Mouse (Mus musculus): ENCODE measurements around the gene Ctsw. TPM values are rescaled to one million over a fixed set of nuclear protein-coding genes. Genes with fewer than 3 reads are reported as not detected.
A peak's percentile ranks its signal among the peaks of the same experiment; 100 is the strongest.

Gene Ctsw
- polyA plus RNA-seq (2016; fragmentation: Nextera tagmentation; extraction: Ambion mirVana) = 1.7 and 2.7 TPM in 2 replicates

- H3K27ac ChIP-seq (replicated peaks) = no peak within 1 kb of the TSS
- peaks cover 10% of the 10 kb centered on the region for H3K4me1 ChIP-seq
- H3K27me3 ChIP-seq (ENCODE audit: low read depth, poor library complexity, severe bottlenecking) = no peaks in the 10 kb centered on the region
- DNase-seq (ENCODE audit: low spot score) = no peak
- WGBS = 54% methylated on average over 5 of the region's 5 CpGs
- no peak within 1 kb of the TSS for H3K4me3 ChIP-seq
- H3K36me3 ChIP-seq = peaks cover 43% of the 10 kb centered on the region
- no peaks in the 10 kb centered on the region for H3K9me3 ChIP-seq (replicated peaks)
Measured at GRCm38 (mm10) chr19:5468374-5468773, at the start of gene Ctsw. Gene Ctsw, minus strand, starts transcription at chr19:5468507.

DNA sequence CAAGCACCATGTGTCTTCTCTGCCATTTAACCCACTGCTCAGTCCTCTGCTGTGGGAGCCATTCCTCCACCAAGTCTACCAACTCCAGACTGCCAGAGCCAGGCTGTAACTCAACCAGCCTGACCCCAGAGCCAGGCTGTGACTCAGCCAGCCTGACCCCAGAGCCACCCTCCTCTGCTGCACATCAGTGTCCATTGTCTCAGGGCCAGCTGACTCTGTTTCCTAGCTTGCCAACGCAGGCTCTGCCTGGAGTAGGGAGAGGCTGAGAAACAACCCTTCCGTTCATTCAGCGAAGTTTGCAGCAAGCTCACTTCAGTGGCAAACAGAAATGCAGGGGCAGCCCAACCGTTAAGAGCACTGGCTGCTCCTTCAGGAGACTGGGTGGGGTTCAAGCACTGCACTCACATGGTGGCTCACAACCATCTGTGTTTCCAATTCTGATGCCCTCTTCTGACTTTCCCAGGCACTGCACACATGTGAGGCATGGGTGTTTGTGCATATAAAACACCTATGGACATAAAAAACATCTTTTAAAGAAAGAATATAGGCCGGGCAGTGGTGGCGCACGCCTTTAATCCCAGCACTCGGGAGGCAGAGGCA is 48.7 kb upstream of the Ctsw start:
- H3K27me3 ChIP-seq (ENCODE audit: low read depth, poor library complexity, severe bottlenecking) = no peaks in the 10 kb centered on the region
- no peak overlapping the region for H3K27ac ChIP-seq (replicated peaks)
- peaks cover 4% of the 10 kb centered on the region; the same call in 1 of the 2 replicates for H3K4me1 ChIP-seq
- no peak for DNase-seq (ENCODE audit: low spot score)
- no peaks in the 10 kb centered on the region for H3K9me3 ChIP-seq (replicated peaks)
- H3K36me3 ChIP-seq = no peaks in the 10 kb centered on the region
- WGBS = 82% methylated on average over 8 of the region's 8 CpGs
- no peak overlapping the region for H3K4me3 ChIP-seq

DNA sequence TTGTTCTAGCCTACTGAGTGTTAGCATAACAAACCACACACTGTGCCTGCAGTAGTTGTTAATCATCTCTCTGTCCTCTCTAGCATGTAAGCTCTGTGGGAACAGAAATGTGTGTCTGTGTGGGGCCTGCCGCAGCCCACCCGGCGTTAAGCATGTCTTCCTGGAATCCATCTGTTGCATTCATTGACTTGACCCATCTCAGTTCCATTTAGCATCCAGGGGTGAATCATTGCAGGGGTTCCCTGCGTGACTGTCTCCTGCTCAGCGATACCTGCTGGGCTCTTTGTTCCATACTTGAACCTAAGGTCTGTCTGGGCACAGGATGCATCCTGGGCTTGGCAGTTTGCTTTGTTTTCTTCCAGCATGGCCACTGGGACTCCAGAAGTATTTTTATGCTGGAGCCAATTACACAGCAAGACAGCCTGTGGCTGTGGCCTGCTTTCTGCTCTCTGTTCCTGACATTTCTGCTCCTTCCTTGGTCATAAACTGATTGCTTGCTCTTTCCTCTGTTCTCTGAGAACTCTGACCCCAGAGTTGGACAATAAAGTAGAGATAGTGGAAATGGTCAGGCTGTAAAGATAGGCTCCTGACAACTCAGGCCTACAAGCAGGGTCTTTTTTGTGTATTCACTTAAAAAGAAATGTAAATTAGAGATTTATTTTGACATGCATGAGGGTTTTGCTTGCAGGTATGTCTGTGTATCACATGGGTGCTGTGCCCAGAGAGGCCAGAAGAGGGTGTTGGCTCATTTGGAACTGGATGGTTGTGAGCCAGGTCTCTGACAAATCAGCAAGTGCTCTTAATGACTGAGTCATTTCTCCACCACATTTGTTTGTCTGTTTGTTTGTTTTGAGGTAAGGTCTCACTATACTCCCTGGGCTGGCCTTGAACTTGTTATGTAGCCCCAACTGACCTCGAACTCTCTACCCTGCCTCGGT is 47.8 kb upstream of the Ctsw start:
- H3K27ac ChIP-seq (replicated peaks) = no peak overlapping the region
- no peak overlapping the region for H3K4me3 ChIP-seq
- peaks cover 6% of the 10 kb centered on the region; the same call in 1 of the 2 replicates for H3K27me3 ChIP-seq (ENCODE audit: low read depth, poor library complexity, severe bottlenecking)
- no peaks in the 10 kb centered on the region for H3K9me3 ChIP-seq (replicated peaks)
- WGBS = 82% methylated on average over 7 of the region's 7 CpGs
- peaks cover 7% of the 10 kb centered on the region for H3K4me1 ChIP-seq
- no peaks in the 10 kb centered on the region for H3K36me3 ChIP-seq
- DNase-seq (ENCODE audit: low spot score) = no peak

GRCm38 (mm10) chr19:5513005-5513349 is 44.7 kb upstream of the Ctsw start:
- H3K9me3 ChIP-seq (replicated peaks) = peaks cover 10% of the 10 kb centered on the region; the same call in 1 of the 2 replicates
- no peak for DNase-seq (ENCODE audit: low spot score)

GRCm38 (mm10) chr19:5512091-5513004 is 44.0 kb upstream of the Ctsw start:
- peaks cover 7% of the 10 kb centered on the region; the same call in 1 of the 2 replicates for H3K27me3 ChIP-seq (ENCODE audit: low read depth, poor library complexity, severe bottlenecking)
- DNase-seq (ENCODE audit: low spot score) = no peak
- peaks cover 26% of the 10 kb centered on the region for H3K4me1 ChIP-seq
- no peak overlapping the region for H3K27ac ChIP-seq (replicated peaks)
- H3K4me3 ChIP-seq = no peak overlapping the region
- 87% methylated on average over 12 of the region's 12 CpGs for WGBS
- H3K9me3 ChIP-seq (replicated peaks) = peaks cover 11% of the 10 kb centered on the region; the same call in 1 of the 2 replicates
- H3K36me3 ChIP-seq = no peaks in the 10 kb centered on the region

More at GRCm38 (mm10) chr19:5513005-5513349, 44.7 kb upstream of the Ctsw start:
- H3K4me3 ChIP-seq = no peak overlapping the region
- 85% methylated on average over 3 of the region's 3 CpGs for WGBS
- no peaks in the 10 kb centered on the region for H3K36me3 ChIP-seq
- peaks cover 7% of the 10 kb centered on the region; the same call in 1 of the 2 replicates for H3K27me3 ChIP-seq (ENCODE audit: low read depth, poor library complexity, severe bottlenecking)
- H3K27ac ChIP-seq (replicated peaks) = no peak overlapping the region
- H3K4me1 ChIP-seq = peaks cover 26% of the 10 kb centered on the region

DNA sequence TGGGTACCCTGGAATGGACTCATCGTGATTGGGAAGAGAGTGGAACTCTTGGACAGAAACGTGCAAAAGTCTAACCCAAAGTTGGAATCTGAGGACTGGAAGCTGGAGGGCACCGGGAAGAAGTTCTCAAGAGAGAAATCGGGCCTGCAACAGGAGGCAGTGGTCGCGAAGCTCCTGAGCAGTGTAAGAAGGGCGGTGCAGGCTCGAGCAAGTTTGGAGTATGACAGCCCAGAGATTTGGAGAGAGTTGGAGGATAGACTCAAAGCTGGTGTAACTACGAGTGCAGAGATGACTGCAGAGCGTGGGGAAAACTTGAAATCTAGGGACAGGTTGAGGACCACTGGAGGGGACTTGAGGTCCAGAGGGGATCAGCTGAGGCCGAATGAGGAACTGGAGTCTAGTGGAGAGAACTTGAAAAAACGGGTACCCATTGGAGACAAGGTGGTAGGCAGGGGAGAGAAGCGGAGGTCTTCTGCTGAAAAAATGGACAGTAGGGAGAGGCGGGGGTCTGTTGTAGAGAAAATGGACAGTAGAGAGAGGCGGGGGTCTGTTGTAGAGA is 42.8 kb upstream of the Ctsw start:
- no peaks in the 10 kb centered on the region for H3K36me3 ChIP-seq
- WGBS = 46% methylated on average over 15 of the region's 15 CpGs
- peak overlapping the region; percentile 60 for H3K4me3 ChIP-seq
- peaks cover 7% of the 10 kb centered on the region; the same call in 1 of the 2 replicates for H3K27me3 ChIP-seq (ENCODE audit: low read depth, poor library complexity, severe bottlenecking)
- peaks cover 11% of the 10 kb centered on the region; the same call in 1 of the 2 replicates for H3K9me3 ChIP-seq (replicated peaks)
- H3K27ac ChIP-seq (replicated peaks) = peak overlapping the region; percentile 87
- peaks cover 26% of the 10 kb centered on the region for H3K4me1 ChIP-seq
- no peak for DNase-seq (ENCODE audit: low spot score)

DNA sequence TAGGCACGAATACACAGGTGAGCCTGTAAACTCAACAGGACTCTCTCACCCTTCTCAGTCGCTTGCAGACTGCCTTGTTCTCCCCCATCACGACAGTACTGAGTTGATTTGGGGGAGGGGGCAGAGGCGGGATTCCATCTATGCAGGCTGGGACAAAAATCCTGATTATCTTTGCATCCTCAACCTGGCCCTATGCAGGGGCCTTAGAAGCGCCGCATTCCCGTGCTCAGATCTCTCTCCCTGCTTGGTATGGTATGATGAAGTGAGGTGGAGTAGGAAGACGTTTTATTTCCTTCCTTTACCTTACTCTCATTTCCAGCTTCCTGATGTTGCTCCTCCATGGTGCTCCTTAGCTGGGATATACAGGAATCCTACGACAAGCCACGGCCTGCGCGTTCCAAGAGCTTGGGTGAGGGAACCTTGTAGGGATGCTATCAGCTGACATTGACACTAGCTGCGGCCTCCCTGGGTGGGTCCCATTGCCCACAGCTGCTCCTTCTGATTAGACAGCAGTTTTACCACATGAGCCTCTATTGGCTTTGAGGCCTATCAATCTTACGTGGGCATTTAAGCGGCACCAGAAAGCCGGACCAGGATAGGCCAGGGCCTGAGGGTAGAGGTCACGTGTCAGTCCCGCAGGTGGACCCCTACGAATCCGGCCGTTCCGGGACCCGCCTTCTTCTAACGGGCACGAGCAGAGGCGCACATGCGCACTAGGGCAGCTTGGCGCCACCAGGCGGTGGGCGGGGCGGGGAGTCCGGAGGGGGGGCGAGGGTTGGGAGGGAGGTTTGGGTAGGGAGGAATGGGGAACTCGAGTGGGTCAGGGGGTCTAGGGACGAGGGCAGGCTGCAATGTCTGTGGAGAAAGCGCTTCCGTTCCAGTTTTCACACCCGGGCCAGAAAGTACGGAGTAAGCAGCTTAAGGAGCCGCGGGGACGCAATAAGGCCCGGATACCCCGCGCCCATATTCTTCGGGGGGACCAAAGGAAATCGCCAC is 42.0 kb upstream of the Ctsw start, which contains the start of gene Snx32:
Gene Snx32, minus strand, starts transcription at position 508 of the 996 bp plus-strand sequence.
- peaks cover 7% of the 10 kb centered on the region; the same call in 1 of the 2 replicates for H3K27me3 ChIP-seq (ENCODE audit: low read depth, poor library complexity, severe bottlenecking)
- peak within 1 kb of the TSS; percentile 87 for H3K27ac ChIP-seq (replicated peaks)
- H3K4me3 ChIP-seq = peak within 1 kb of the TSS; percentile 60
- peaks cover 22% of the 10 kb centered on the region for H3K4me1 ChIP-seq
- no peaks in the 10 kb centered on the region for H3K36me3 ChIP-seq
- WGBS = 3% methylated on average over 47 of the region's 47 CpGs
- peaks cover 11% of the 10 kb centered on the region; the same call in 1 of the 2 replicates for H3K9me3 ChIP-seq (replicated peaks)
- peak; percentile 94 for DNase-seq (ENCODE audit: low spot score)

DNA sequence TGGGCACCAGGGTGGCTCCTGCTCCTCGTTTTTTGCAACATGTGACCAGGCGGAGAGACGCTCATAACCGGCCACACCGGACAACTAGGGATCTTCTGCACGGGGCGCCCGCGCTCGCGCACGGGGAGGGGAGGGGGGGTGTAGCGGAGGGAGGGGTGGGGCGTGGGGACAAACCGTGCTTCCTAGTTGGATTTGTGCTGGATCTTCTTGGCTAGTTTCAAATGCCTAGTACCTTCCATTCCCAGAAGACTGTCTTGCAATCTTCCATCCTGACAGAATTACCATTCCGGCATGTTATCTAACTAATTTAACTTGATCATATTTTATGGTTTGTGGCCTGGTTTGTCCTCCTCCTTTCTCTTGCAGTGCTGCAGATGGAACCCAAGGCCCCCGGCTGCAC is 35.4 kb upstream of the Ctsw start, which contains the start of gene 1700020D05Rik:
Gene 1700020D05Rik, minus strand, starts transcription at position 101 of the 400 bp plus-strand sequence.
- no peak within 1 kb of the TSS for H3K27ac ChIP-seq (replicated peaks)
- no peak within 1 kb of the TSS for H3K4me3 ChIP-seq
- H3K36me3 ChIP-seq = 0 out of 2 replicates have a peak, but pooled peaks cover 6% of the 10 kb centered on the region
- no peak for DNase-seq (ENCODE audit: low spot score)
- WGBS = 48% methylated on average over 17 of the region's 17 CpGs
- peaks cover 7% of the 10 kb centered on the region; the same call in 1 of the 2 replicates for H3K9me3 ChIP-seq (replicated peaks)
- 0 out of 2 replicates have a peak, but pooled peaks cover 2% of the 10 kb centered on the region for H3K4me1 ChIP-seq
- H3K27me3 ChIP-seq (ENCODE audit: low read depth, poor library complexity, severe bottlenecking) = no peaks in the 10 kb centered on the region

DNA sequence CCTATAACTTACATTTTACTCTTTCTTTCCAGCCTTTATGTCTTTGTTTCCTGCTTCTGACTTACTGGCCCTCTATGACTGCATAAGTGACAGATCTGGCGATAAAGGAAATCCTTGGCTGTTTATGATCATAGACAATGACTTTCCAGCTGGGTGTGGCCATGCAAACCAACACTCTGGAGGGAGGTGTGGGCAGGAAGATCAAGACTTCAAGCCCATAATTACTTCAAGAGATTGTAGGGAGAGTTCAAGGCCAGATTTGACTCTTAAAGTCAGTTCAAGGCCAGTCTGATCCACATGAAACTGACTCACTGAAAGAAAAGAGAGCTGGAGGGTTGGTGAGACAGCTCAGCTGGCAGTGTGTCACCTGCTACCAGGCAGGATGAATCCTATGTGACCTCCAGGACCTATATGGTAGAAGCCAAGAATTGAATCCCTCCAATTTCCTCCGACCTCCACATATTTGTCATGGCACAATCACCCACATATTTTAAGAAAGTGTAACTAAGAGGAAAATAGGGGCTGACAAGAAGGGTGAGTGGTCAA is 32.1 kb upstream of the Ctsw start:
- H3K36me3 ChIP-seq = peaks cover 33% of the 10 kb centered on the region
- no peak overlapping the region for H3K4me3 ChIP-seq
- no peaks in the 10 kb centered on the region for H3K27me3 ChIP-seq (ENCODE audit: low read depth, poor library complexity, severe bottlenecking)
- H3K4me1 ChIP-seq = 0 out of 2 replicates have a peak, but pooled peaks cover 2% of the 10 kb centered on the region
- no peak for DNase-seq (ENCODE audit: low spot score)
- WGBS = 94% methylated on average over 2 of the region's 2 CpGs
- H3K9me3 ChIP-seq (replicated peaks) = no peaks in the 10 kb centered on the region
- H3K27ac ChIP-seq (replicated peaks) = no peak overlapping the region

DNA sequence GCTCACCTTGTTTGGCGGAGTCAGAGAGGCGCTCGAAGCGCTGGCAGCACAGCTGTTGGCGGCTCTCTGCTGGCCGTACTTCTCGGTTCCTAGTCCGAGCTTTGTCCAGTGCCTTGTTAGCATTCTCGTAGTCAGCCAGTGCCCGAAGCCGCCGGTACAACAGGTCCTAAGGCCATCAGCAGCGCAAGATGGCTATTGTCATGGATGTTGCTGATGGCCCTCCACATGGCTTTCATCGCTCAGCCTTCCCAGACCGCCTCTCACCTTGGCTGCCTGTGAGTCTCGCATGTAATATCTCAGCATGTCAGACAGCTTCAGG is 27.7 kb upstream of the Ctsw start:
- no peaks in the 10 kb centered on the region for H3K27me3 ChIP-seq (ENCODE audit: low read depth, poor library complexity, severe bottlenecking)
- no peak for DNase-seq (ENCODE audit: low spot score)
- no peak overlapping the region for H3K27ac ChIP-seq (replicated peaks)
- WGBS = 90% methylated on average over 16 of the region's 16 CpGs
- H3K4me3 ChIP-seq = no peak overlapping the region
- no peaks in the 10 kb centered on the region for H3K9me3 ChIP-seq (replicated peaks)
- H3K36me3 ChIP-seq = peaks cover 61% of the 10 kb centered on the region
- H3K4me1 ChIP-seq = peaks cover 14% of the 10 kb centered on the region
